Mouse (Mus musculus) liver, adult 2 months (tissue): ENCODE measurements around the gene Sbk3.

Experiments
- CTCF ChIP-seq: fragments of 200-500 bp; IDR thresholded peaks from 2 replicates; pipeline ENCODE4 v1.5.1; 2011; ENCODE audit warnings: low read depth, low read length, control low read depth
- POLR2A ChIP-seq: fragments of 200-500 bp; IDR thresholded peaks from 2 replicates; pipeline ENCODE4 v1.6.1; 2011; ENCODE audit warnings: low read length, control low read depth; ENCODE audit not compliant: insufficient read depth; ENCODE audit errors: extremely low read depth

DNA sequence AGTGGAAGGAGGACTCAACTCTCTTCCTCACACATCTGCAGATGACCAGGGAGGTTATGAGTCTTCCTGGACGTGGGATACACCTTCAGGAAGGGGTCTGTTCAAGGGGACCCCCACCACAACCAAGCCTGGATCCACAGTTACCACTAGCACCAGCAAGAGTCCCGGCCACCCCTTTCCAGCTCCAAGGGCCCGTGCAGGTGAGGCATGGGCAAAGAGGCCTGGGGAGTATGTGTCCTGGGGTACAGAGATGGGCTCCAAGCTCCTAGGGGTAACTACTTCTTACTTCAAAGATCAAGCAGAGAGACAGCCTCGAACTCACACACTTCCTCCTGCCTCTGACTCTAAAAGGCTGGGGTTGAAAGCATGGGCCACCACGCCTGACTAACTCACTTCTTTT is 28.3 kb downstream of the Sbk3 start:
- no peak for TF ChIP-seq POLR2A
- TF ChIP-seq CTCF, result no peak
